Mouse (Mus musculus) common myeloid progenitor, adult 5-6 weeks (primary cell): ENCODE data around the gene Crhr1. TPM values are rescaled to one million over a fixed set of nuclear protein-coding genes. Genes with fewer than 3 reads are reported as not detected.

Experiments
- ATAC-seq: replicated peaks from 2 replicates; pipeline ENCODE4 v1.8.0; 2016; ENCODE audit warnings: low read depth, mild to moderate bottlenecking, moderate TSS enrichment, inconsistent platforms; ENCODE audit not compliant: poor library complexity, severe bottlenecking
- total RNA-seq: library from RNA; stranded (forward); fragments of 200-1000, 187-1606 nt; gene quantifications from 2 replicates; pipeline ENCODE4 v1.2.3, GENCODE M21; 2017

The Crhr1 gene
- not detected in 2 replicates for total RNA-seq

GRCm38 (mm10) chr11:104132580-104133441 is at the start of gene Crhr1:
Crhr1 (plus strand) TSS chr11:104132855.
- ATAC-seq = no peak

GRCm38 (mm10) chr11:104083248-104083647 is 49.4 kb upstream of the Crhr1 start:
- no peak for ATAC-seq

- ATAC-seq = no peak
Observed at GRCm38 (mm10) chr11:104083716-104084115, 48.9 kb upstream of the Crhr1 start.

GRCm38 (mm10) chr11:104088519-104088918 is 44.1 kb upstream of the Crhr1 start:
- no peak for ATAC-seq

- no peak for ATAC-seq
Observed at GRCm38 (mm10) chr11:104090769-104091168, 41.9 kb upstream of the Crhr1 start.

DNA sequence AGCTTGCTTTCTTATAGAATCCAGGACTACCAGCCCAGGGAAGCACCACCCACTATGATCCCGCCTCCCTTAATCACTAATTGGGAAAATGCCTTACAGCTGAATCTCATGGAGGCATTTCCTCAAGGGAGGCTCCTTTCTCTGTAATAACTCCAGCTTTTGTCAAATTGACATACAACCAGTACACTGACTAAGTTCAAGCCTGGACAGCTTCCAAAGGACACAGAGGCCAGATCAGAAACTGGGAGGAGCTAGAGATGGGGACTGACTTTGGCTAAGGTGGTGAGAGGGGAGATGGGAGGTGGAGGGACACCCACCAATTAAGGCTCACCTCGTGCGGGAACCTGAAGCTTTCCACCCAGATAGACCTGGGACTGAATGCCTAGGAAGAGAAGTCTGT is 37.5 kb upstream of the Crhr1 start:
- no peak for ATAC-seq

- ATAC-seq = no peak
Observed at GRCm38 (mm10) chr11:104096536-104096935, 36.1 kb upstream of the Crhr1 start.

GRCm38 (mm10) chr11:104099542-104099941 is 33.1 kb upstream of the Crhr1 start:
- no peak for ATAC-seq

- ATAC-seq = no peak
Observed at GRCm38 (mm10) chr11:104102641-104103040, 30.0 kb upstream of the Crhr1 start.

DNA sequence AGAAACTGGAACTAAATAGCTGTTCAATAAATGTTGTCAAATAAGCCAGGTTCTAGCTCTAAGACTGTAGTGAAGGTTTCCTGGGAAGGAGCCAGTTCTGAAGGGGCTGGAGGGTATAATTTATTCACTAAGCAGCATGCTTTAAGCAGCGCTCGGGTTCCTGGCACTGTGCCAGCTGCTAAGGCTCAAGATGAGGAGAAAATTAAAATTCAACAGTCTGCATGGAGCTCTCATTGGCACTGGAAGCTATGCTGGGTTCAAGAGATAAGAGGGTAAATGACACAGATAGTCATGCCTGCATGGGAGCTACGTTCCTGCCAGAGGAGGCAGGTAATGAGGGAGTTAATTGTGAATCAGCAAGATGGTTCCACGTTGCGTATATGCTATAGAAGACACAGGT is 26.3 kb upstream of the Crhr1 start:
- no peak for ATAC-seq

DNA sequence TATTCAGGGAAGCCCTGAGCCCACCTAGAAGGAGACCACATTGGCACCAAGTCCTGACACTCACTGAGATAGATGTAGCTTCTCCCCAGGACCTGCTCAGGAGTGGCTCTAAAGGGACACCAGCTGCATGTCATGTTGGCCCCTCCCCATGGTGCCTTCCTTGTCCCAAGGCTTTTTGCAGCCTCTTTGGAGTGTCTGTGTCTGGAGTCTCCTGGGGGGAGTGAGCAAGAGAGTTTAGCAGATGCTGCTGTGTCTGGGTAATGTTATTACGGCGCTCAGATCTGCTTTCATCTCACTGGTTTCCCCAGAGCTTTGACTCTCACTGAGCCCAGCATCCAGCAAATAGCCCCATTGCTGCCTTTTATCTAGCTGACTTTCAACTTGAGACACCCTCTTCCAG is 25.7 kb upstream of the Crhr1 start:
- no peak for ATAC-seq

GRCm38 (mm10) chr11:104110366-104110765 is 22.3 kb upstream of the Crhr1 start:
- ATAC-seq = no peak

DNA sequence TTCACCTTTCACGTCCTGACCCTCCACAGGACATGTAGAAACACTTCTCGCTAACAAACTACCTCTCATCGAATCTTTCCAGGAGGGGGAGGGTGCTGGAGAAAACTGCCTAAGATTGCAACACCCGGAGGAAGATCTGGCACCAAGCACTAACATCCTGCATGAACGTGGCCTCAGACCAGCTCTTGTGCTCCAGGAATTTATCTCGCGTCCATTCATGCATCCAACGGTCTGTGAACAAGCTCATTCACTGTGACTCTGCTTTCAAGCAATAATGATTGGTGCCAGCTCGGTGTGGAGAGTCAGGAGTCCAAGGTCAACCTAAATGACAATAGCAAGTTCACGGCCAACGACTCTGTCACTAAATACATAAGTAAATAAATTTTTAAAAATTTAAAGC is 20.8 kb upstream of the Crhr1 start:
- no peak for ATAC-seq

DNA sequence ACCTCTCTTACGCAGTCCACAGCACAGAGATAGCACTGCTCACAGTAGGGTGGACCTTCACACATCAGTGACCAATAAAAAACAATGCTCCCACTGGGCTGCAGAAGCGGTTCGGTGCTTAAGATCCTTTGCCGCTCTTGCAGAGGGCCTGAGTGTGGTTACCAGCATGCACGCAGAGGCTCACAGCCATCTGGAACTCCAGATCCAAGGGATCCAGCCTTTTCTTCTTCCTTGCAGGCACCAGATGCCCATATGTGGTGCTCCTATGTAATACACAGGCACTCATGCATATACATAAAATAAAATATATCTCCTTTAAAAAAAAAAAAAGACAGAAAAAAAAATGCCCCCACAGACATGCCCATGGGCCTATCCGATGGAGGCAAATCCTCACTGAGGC is 19.0 kb upstream of the Crhr1 start:
- ATAC-seq = no peak

- peak; percentile 85 for ATAC-seq
Observed at GRCm38 (mm10) chr11:104114690-104115089, 18.0 kb upstream of the Crhr1 start.

- no peak for ATAC-seq
Observed at GRCm38 (mm10) chr11:104118356-104118755, 14.3 kb upstream of the Crhr1 start.

GRCm38 (mm10) chr11:104122966-104123365 is 9.7 kb upstream of the Crhr1 start:
- no peak for ATAC-seq

DNA sequence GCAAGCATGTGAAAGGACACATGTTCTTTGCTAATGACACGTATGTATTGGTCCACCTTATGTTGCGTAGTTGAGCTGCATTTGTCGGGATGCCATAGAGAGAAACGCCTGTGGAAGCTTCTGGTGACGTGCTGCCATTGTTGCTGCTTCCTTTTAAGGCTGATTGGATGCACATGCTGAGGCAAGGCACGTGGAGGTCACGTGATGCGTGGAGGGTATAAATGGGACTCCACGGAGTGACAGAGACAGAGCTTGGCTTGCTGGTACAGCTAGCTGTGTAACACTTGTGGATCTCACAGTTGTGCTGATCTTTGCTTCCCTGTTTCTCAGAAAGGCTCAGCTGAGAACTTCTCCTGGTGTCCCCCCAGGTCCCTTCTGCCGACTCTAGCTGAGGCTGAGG is 9.2 kb upstream of the Crhr1 start:
- ATAC-seq = no peak

- no peak for ATAC-seq
Observed at GRCm38 (mm10) chr11:104124582-104124981, 8.1 kb upstream of the Crhr1 start.

DNA sequence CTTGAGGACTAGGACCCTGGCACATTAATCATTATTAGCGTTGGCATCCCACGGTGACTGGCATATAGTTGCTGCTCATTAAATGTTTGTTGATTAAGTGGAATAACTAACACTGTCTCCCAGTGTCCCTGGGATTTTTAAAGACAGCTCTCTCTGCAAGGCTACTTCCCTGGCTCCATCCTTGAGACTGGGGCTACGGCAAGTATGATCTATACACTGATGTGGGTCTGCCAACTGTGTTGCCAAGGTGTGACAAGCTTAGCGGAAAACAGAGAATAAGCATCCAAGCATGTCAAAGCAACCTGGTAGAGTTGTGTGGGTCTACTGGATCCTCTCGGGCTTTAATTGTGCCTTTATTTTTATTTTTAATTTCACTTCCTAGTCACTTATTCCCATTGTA is 3.2 kb upstream of the Crhr1 start:
- ATAC-seq = no peak

- ATAC-seq = no peak
Observed at GRCm38 (mm10) chr11:104130721-104131647, 1.7 kb upstream of the Crhr1 start.
